Mouse (Mus musculus): ENCODE results near the gene Gcgr. TPM values are rescaled to one million over a fixed set of nuclear protein-coding genes. Genes with fewer than 3 reads are reported as not detected.
A peak's percentile ranks its signal among the peaks of the same experiment; 100 is the strongest.

Gcgr gene
- polyA plus RNA-seq (2015; fragmentation: Nextera tagmentation; extraction: Ambion mirVana): 3.5 and 5.8 TPM in 2 replicates

- Histone ChIP-seq H3K4me2 (replicated peaks; ENCODE audit: low read depth) (peak within 1 kb of the TSS; percentile 71), H3K4me1 (replicated peaks; ENCODE audit: control insufficient read depth, insufficient read depth) (peaks cover 8% of the 10 kb centered on the region; the same call in 1 of the 2 replicates), H3K27ac (replicated peaks) (no peak within 1 kb of the TSS), H3K27me3 (ENCODE audit: control insufficient read depth, insufficient read depth, low read length) (no peaks in the 10 kb centered on the region; the same call in 1 of the 2 replicates), H3K4me3 (ENCODE audit: low read depth, low read length) (peak within 1 kb of the TSS; percentile 43), H3K9me3 (ENCODE audit: control insufficient read depth, low read length) (no peaks in the 10 kb centered on the region), H3K9ac (ENCODE audit: low read length) (peak within 1 kb of the TSS; percentile 52), H3K36me3 (ENCODE audit: control insufficient read depth, insufficient read depth, low read length) (no peaks in the 10 kb centered on the region)
- DNase-seq (ENCODE audit: low spot score): no peak
- peak; percentile 10; the same call in 1 of the 2 replicates for ATAC-seq (ENCODE audit: low FRiP score, low TSS enrichment)
- TF ChIP-seq EP300 (optimal IDR thresholded peaks at IDR 0.05): no peak
- TF ChIP-seq CTCF (IDR thresholded peaks at IDR 0.05; ENCODE audit: low read depth): no peak
- 12% methylated on average over 56 of the region's 62 CpGs for WGBS
Observed at GRCm38 (mm10) chr11:120530085-120530964, at the start of gene Gcgr. Gene Gcgr, plus strand, starts transcription at chr11:120530699.

- H3K4me3 ChIP-seq (ENCODE audit: low read depth, low read length): no peak overlapping the region
- H3K4me1 ChIP-seq (replicated peaks; ENCODE audit: control insufficient read depth, insufficient read depth): no peaks in the 10 kb centered on the region; the same call in 1 of the 2 replicates
- no peak for TF ChIP-seq CTCF (IDR thresholded peaks at IDR 0.05; ENCODE audit: low read depth)
- no peak for TF ChIP-seq EP300 (optimal IDR thresholded peaks at IDR 0.05)
- H3K36me3 ChIP-seq (ENCODE audit: control insufficient read depth, insufficient read depth, low read length): peaks cover 34% of the 10 kb centered on the region
- H3K27me3 ChIP-seq (ENCODE audit: control insufficient read depth, insufficient read depth, low read length): no peaks in the 10 kb centered on the region
- 83% methylated on average over 7 of the region's 7 CpGs for WGBS
- DNase-seq (ENCODE audit: low spot score) (no peak), ATAC-seq (ENCODE audit: low FRiP score, low TSS enrichment) (no peak)
- peak overlapping the region; percentile 75; the same call in 1 of the 2 replicates for H3K27ac ChIP-seq (replicated peaks)
- no peak overlapping the region; the same call in 1 of the 2 replicates for H3K4me2 ChIP-seq (replicated peaks; ENCODE audit: low read depth)
- peak overlapping the region; percentile 89; the same call in 1 of the 2 replicates for H3K9ac ChIP-seq (ENCODE audit: low read length)
- H3K9me3 ChIP-seq (ENCODE audit: control insufficient read depth, low read length): no peaks in the 10 kb centered on the region
Observed at GRCm38 (mm10) chr11:120483448-120483934, 47.0 kb upstream of the Gcgr start.

GRCm38 (mm10) chr11:120484265-120484981 is 46.1 kb upstream of the Gcgr start, which contains the start of gene Mrpl12:
Gene Mrpl12, plus strand, starts transcription at chr11:120484613.
- Histone ChIP-seq H3K9ac (ENCODE audit: low read length) (peak within 1 kb of the TSS; percentile 89), H3K36me3 (ENCODE audit: control insufficient read depth, insufficient read depth, low read length) (peaks cover 25% of the 10 kb centered on the region), H3K4me2 (replicated peaks; ENCODE audit: low read depth) (peak within 1 kb of the TSS; percentile 79), H3K4me1 (replicated peaks; ENCODE audit: control insufficient read depth, insufficient read depth) (no peaks in the 10 kb centered on the region; the same call in 1 of the 2 replicates), H3K27ac (replicated peaks) (peak within 1 kb of the TSS; percentile 75), H3K4me3 (ENCODE audit: low read depth, low read length) (peak within 1 kb of the TSS; percentile 94), H3K9me3 (ENCODE audit: control insufficient read depth, low read length) (no peaks in the 10 kb centered on the region), H3K27me3 (ENCODE audit: control insufficient read depth, insufficient read depth, low read length) (no peaks in the 10 kb centered on the region)
- WGBS: under 1% methylated on average over 60 of the region's 60 CpGs
- DNase-seq (ENCODE audit: low spot score) (peak; percentile 94), ATAC-seq (ENCODE audit: low FRiP score, low TSS enrichment) (peak; percentile 88)
- no peak for TF ChIP-seq EP300 (optimal IDR thresholded peaks at IDR 0.05)
- no peak; the same call in 1 of the 2 replicates for TF ChIP-seq CTCF (IDR thresholded peaks at IDR 0.05; ENCODE audit: low read depth)

- H3K4me1 ChIP-seq (replicated peaks; ENCODE audit: control insufficient read depth, insufficient read depth): no peaks in the 10 kb centered on the region; the same call in 1 of the 2 replicates
- ATAC-seq (ENCODE audit: low FRiP score, low TSS enrichment) (no peak), DNase-seq (ENCODE audit: low spot score) (no peak)
- no peaks in the 10 kb centered on the region for H3K9me3 ChIP-seq (ENCODE audit: control insufficient read depth, low read length)
- 0 out of 2 replicates have a peak overlapping the region, but pooled peaks have one; percentile 75 for H3K27ac ChIP-seq (replicated peaks)
- H3K27me3 ChIP-seq (ENCODE audit: control insufficient read depth, insufficient read depth, low read length): no peaks in the 10 kb centered on the region
- 6% methylated on average over 10 of the region's 10 CpGs for WGBS
- peak overlapping the region; percentile 94 for H3K4me3 ChIP-seq (ENCODE audit: low read depth, low read length)
- H3K36me3 ChIP-seq (ENCODE audit: control insufficient read depth, insufficient read depth, low read length): peaks cover 19% of the 10 kb centered on the region
- peak overlapping the region; percentile 89 for H3K9ac ChIP-seq (ENCODE audit: low read length)
- H3K4me2 ChIP-seq (replicated peaks; ENCODE audit: low read depth): peak overlapping the region; percentile 79
- no peak for TF ChIP-seq CTCF (IDR thresholded peaks at IDR 0.05; ENCODE audit: low read depth)
- TF ChIP-seq EP300 (optimal IDR thresholded peaks at IDR 0.05): no peak
Observed at GRCm38 (mm10) chr11:120485251-120485650, 45.2 kb upstream of the Gcgr start.

- H3K27ac ChIP-seq (replicated peaks): 0 out of 2 replicates have a peak overlapping the region, but pooled peaks have one; percentile 24
- TF ChIP-seq CTCF (IDR thresholded peaks at IDR 0.05; ENCODE audit: low read depth) (peak; percentile 22; the same call in 1 of the 2 replicates), EP300 (optimal IDR thresholded peaks at IDR 0.05) (no peak)
Observed at GRCm38 (mm10) chr11:120488516-120488915, 42.0 kb upstream of the Gcgr start.

More at GRCm38 (mm10) chr11:120488516-120488915, 42.0 kb upstream of the Gcgr start:
- no peak overlapping the region for H3K9ac ChIP-seq (ENCODE audit: low read length)
- H3K4me1 ChIP-seq (replicated peaks; ENCODE audit: control insufficient read depth, insufficient read depth): peaks cover 14% of the 10 kb centered on the region
- no peak overlapping the region for H3K4me2 ChIP-seq (replicated peaks; ENCODE audit: low read depth)
- peaks cover 8% of the 10 kb centered on the region for H3K36me3 ChIP-seq (ENCODE audit: control insufficient read depth, insufficient read depth, low read length)
- ATAC-seq (ENCODE audit: low FRiP score, low TSS enrichment) (no peak), DNase-seq (ENCODE audit: low spot score) (no peak)
- no peaks in the 10 kb centered on the region for H3K9me3 ChIP-seq (ENCODE audit: control insufficient read depth, low read length)
- 74% methylated on average over 4 of the region's 4 CpGs for WGBS
- H3K27me3 ChIP-seq (ENCODE audit: control insufficient read depth, insufficient read depth, low read length): no peaks in the 10 kb centered on the region
- no peak overlapping the region for H3K4me3 ChIP-seq (ENCODE audit: low read depth, low read length)
